In genomic region chr1:156184158-156184571, GRCm38 (mm10) we compare ENCODE assay signal across 8 mouse cellular contexts. TPM values are rescaled to one million over a fixed set of nuclear protein-coding genes. Genes with fewer than 3 reads are reported as not detected.
DNase-seq lines count a peak whose midpoint lies in the region; ATAC-seq and TF ChIP-seq lines count a peak whose summit lies in the region.

No protein-coding gene starts in this region.

- no peak for ATAC-seq in liver, embryonic 14.5 days (ENCODE audit: insufficient read depth)
- no peak for ATAC-seq in liver, embryonic 12.5 days
- ATAC-seq in forebrain, postnatal 0 days: no peak

- no peak overlapping the region for H3K9ac ChIP-seq in liver, embryonic 14.5 days (replicated peaks)
- H3K9ac ChIP-seq in liver, embryonic 12.5 days: no peak overlapping the region
- no peak overlapping the region for H3K9ac ChIP-seq in forebrain, postnatal 0 days

- H3K4me2 ChIP-seq in liver, embryonic 14.5 days (ENCODE audit: low read depth): 0 out of 2 replicates have a peak overlapping the region, but pooled peaks have one; percentile 8
- no peak overlapping the region for H3K4me2 ChIP-seq in liver, embryonic 12.5 days
- no peak overlapping the region for H3K4me2 ChIP-seq in forebrain, postnatal 0 days (ENCODE audit: low read depth)

- 34% methylated on average over 11 of the region's 11 CpGs for WGBS in liver, embryonic 14.5 days (ENCODE audit: insufficient replicate concordance)
- WGBS in liver, embryonic 12.5 days (ENCODE audit: insufficient replicate concordance): 55% methylated on average over 11 of the region's 11 CpGs
- 17% methylated on average over 11 of the region's 11 CpGs for WGBS in forebrain, postnatal 0 days
- WGBS in limb, embryonic 10.5 days: 11% methylated on average over 11 of the region's 11 CpGs

- no peaks in the 10 kb centered on the region for H3K36me3 ChIP-seq in liver, embryonic 14.5 days (replicated peaks; ENCODE audit: control insufficient read depth, insufficient read depth, low read depth)
- no peaks in the 10 kb centered on the region for H3K36me3 ChIP-seq in liver, embryonic 12.5 days
- no peaks in the 10 kb centered on the region for H3K36me3 ChIP-seq in forebrain, postnatal 0 days (ENCODE audit: insufficient read depth)
- H3K36me3 ChIP-seq in limb, embryonic 10.5 days: no peaks in the 10 kb centered on the region

- no peaks in the 10 kb centered on the region for H3K9me3 ChIP-seq in liver, embryonic 14.5 days (ENCODE audit: control insufficient read depth, low read length)
- H3K9me3 ChIP-seq in liver, embryonic 12.5 days (replicated peaks): no peaks in the 10 kb centered on the region
- H3K9me3 ChIP-seq in forebrain, postnatal 0 days (ENCODE audit: low read length): 0 out of 2 replicates have a peak, but pooled peaks cover 3% of the 10 kb centered on the region
- no peaks in the 10 kb centered on the region for H3K9me3 ChIP-seq in limb, embryonic 10.5 days (replicated peaks)

- peaks cover 0 to 6% of the 10 kb centered on the region in 2 experiments; a peak in 3 of 4 replicates for H3K4me1 ChIP-seq in liver, embryonic 14.5 days (replicated peaks; ENCODE audit: control insufficient read depth in 2 of 2, insufficient read depth in 2 of 2, low read length in 1 of 2)
- peaks cover 22% of the 10 kb centered on the region for H3K4me1 ChIP-seq in liver, embryonic 12.5 days
- H3K4me1 ChIP-seq in forebrain, postnatal 0 days (ENCODE audit: insufficient read depth): peaks cover 34% of the 10 kb centered on the region
- peaks cover 42% of the 10 kb centered on the region for H3K4me1 ChIP-seq in limb, embryonic 10.5 days

- no peak for TF ChIP-seq EP300 in liver, embryonic 14.5 days (IDR thresholded peaks at IDR 0.05; ENCODE audit: low read depth)

- no peak overlapping the region for H3K27ac ChIP-seq in liver, embryonic 14.5 days
- H3K27ac ChIP-seq in liver, embryonic 12.5 days: no peak overlapping the region
- H3K27ac ChIP-seq in forebrain, postnatal 0 days (ENCODE audit: low read depth, low read length): peak overlapping the region; percentile 36; the same call in 1 of the 2 replicates
- H3K27ac ChIP-seq in limb, embryonic 10.5 days: no peak overlapping the region

- no peak overlapping the region for H3K4me3 ChIP-seq in liver, embryonic 14.5 days (ENCODE audit: insufficient read depth in 1 of 2, low read depth in 2 of 2, low read length in 2 of 2)
- H3K4me3 ChIP-seq in liver, embryonic 12.5 days: no peak overlapping the region
- no peak overlapping the region for H3K4me3 ChIP-seq in forebrain, postnatal 0 days (ENCODE audit: low read depth, low read length)
- H3K4me3 ChIP-seq in limb, embryonic 10.5 days: no peak overlapping the region

- DNase-seq in liver, embryonic 14.5 days (ENCODE audit: low read depth in 3 of 3, low spot score in 3 of 3): no peak
- DNase-seq in forebrain, postnatal 0 days: no peak
- DNase-seq in limb, embryonic 10.5 days (ENCODE audit: low spot score): peak; percentile 67
- peak; percentile 71 for DNase-seq in retina, embryonic 14.5 days (ENCODE audit: low spot score)
- no peak for DNase-seq in testis, postnatal 10 days (ENCODE audit: low spot score)
- no peak for DNase-seq in spleen, postnatal 4 days (ENCODE audit: low spot score in 2 of 2)
- no peak for DNase-seq in thymus, adult 18-20 months

- TF ChIP-seq CTCF in liver, embryonic 14.5 days (IDR thresholded peaks at IDR 0.05; ENCODE audit: low read depth): no peak
- TF ChIP-seq CTCF in forebrain, postnatal 0 days (IDR thresholded peaks at IDR 0.05; ENCODE audit: low read depth): no peak

- H3K27me3 ChIP-seq in liver, embryonic 14.5 days (ENCODE audit: control insufficient read depth, insufficient read depth, low read length): no peaks in the 10 kb centered on the region
- no peaks in the 10 kb centered on the region for H3K27me3 ChIP-seq in liver, embryonic 12.5 days (replicated peaks)
- H3K27me3 ChIP-seq in forebrain, postnatal 0 days (ENCODE audit: insufficient read depth, low read length): no peaks in the 10 kb centered on the region
- no peaks in the 10 kb centered on the region for H3K27me3 ChIP-seq in limb, embryonic 10.5 days (ENCODE audit: low read depth, poor library complexity, severe bottlenecking)

RNA-seq across cellular contexts. Expression of gene Fam163a, which starts 20.7 kb away (rescaled TPM):
- 0.01 TPM in 2 replicates for polyA plus RNA-seq in liver, embryonic 14.5 days (2012; rRNA removed)
- polyA plus RNA-seq in liver, embryonic 14.5 days (2014; fragmentation: Nextera tagmentation; extraction: Ambion mirVana): not detected in 2 replicates
- polyA plus RNA-seq in liver, embryonic 12.5 days (2016; fragmentation: Nextera tagmentation; extraction: Ambion mirVana): 0.10 and 0.17 TPM in 2 replicates
- total RNA-seq in forebrain, postnatal 0 days (2014; rRNA removed): 3.8 and 5.2 TPM in 2 replicates
- 4.8 and 6.9 TPM in 2 replicates for polyA plus RNA-seq in forebrain, postnatal 0 days (2015; fragmentation: Nextera tagmentation; extraction: Ambion mirVana)
- 0.33 and 0.34 TPM in 2 replicates for polyA plus RNA-seq in limb, embryonic 10.5 days (2016; fragmentation: Nextera tagmentation; extraction: Ambion mirVana)

Comparison
In these comparisons a context has a peak if more than half of its experiments do, and no peak if none do; other contexts are left out.
1. DNase-seq: peak in limb, embryonic 10.5 days (single experiment) and retina, embryonic 14.5 days (single experiment); none in liver, embryonic 14.5 days (0 of 3), forebrain, postnatal 0 days (single experiment), testis, postnatal 10 days (single experiment), spleen, postnatal 4 days (0 of 2) and thymus, adult 18-20 months (0 of 2).